Mouse (Mus musculus): ENCODE results near the gene Rnft2. TPM values are rescaled to one million over a fixed set of nuclear protein-coding genes. Genes with fewer than 3 reads are reported as not detected.

Rnft2 gene
- polyA plus RNA-seq, 1 experiment: 7.8 TPM

DNA sequence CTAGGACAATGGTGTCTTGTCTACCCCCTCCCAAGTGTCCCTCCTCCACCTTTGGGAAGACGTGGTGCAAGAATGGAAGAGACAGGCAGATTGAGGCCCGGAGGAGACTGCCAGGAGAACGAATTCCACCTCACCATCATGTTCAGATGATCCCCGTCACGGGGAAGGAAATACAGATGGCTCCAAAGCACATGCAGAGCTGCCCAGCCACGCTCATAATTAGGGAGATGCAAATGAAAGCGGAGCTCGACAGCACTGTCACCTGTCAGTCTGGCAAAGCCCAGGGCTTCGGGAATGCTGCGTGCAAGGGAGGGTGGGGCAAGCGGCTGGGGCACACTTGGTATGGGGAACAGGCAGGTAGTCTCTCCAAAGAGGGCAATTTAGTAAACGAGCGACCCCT is 47.5 kb downstream of the Rnft2 start:
- Histone ChIP-seq H3K9me3 (replicated peaks; ENCODE audit: control insufficient read depth, insufficient read depth, low read length, poor library complexity, severe bottlenecking) (no peaks in the 10 kb centered on the region), H3K27me3 (ENCODE audit: control insufficient read depth, insufficient read depth, low read length, poor library complexity, severe bottlenecking) (no peaks in the 10 kb centered on the region), H3K4me1 (ENCODE audit: control insufficient read depth, insufficient read depth, low read length) (no peaks in the 10 kb centered on the region), H3K36me3 (ENCODE audit: control insufficient read depth, insufficient read depth, low read length, poor library complexity, severe bottlenecking) (no peaks in the 10 kb centered on the region), H3K4me3 (ENCODE audit: low read depth, low read length) (no peak overlapping the region), H3K9ac (ENCODE audit: low read depth, poor library complexity, severe bottlenecking) (no peak overlapping the region), H3K27ac (ENCODE audit: insufficient read depth, low read length) (no peak overlapping the region)
- no peak for TF ChIP-seq EP300 (IDR thresholded peaks at IDR 0.05; ENCODE audit: insufficient read depth, low read depth, low read length)
- no peak for TF ChIP-seq CTCF (IDR thresholded peaks at IDR 0.05; ENCODE audit: low read depth, low read length)
- no peak for TF ChIP-seq POLR2A (IDR thresholded peaks at IDR 0.05; ENCODE audit: insufficient read depth, low read length)

GRCm38 (mm10) chr5:118192221-118192620 is 52.7 kb downstream of the Rnft2 start:
- no peaks in the 10 kb centered on the region for H3K36me3 ChIP-seq (ENCODE audit: control insufficient read depth, insufficient read depth, low read length, poor library complexity, severe bottlenecking)
- H3K27me3 ChIP-seq (ENCODE audit: control insufficient read depth, insufficient read depth, low read length, poor library complexity, severe bottlenecking): no peaks in the 10 kb centered on the region
- H3K9ac ChIP-seq (ENCODE audit: low read depth, poor library complexity, severe bottlenecking): no peak overlapping the region
- no peak overlapping the region for H3K4me3 ChIP-seq (ENCODE audit: low read depth, low read length)
- H3K4me1 ChIP-seq (ENCODE audit: control insufficient read depth, insufficient read depth, low read length): no peaks in the 10 kb centered on the region
- no peak overlapping the region for H3K27ac ChIP-seq (ENCODE audit: insufficient read depth, low read length)
- no peaks in the 10 kb centered on the region for H3K9me3 ChIP-seq (replicated peaks; ENCODE audit: control insufficient read depth, insufficient read depth, low read length, poor library complexity, severe bottlenecking)
- TF ChIP-seq POLR2A (IDR thresholded peaks at IDR 0.05; ENCODE audit: insufficient read depth, low read length): no peak
- TF ChIP-seq CTCF (IDR thresholded peaks at IDR 0.05; ENCODE audit: low read depth, low read length): no peak
- TF ChIP-seq EP300 (IDR thresholded peaks at IDR 0.05; ENCODE audit: insufficient read depth, low read depth, low read length): no peak

DNA sequence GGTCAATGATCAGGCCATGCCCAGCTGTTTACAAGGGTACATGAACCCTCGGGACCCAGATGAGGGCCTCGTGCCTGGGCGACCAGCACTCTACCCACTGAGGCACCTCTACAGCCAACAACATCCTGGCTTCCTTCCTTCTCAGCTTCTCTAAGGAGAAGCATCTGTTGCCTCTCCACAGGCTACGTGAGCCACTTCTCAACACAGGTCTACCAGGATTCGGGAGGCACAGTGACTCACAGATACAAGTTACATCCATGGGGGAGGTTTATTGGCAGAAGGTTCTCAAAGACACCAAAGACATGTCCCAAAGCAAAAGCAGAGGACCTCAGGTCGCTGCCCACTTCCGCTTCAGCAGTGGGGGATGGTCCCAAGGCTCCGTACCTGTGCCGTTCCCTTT is 54.4 kb downstream of the Rnft2 start:
- H3K9me3 ChIP-seq (replicated peaks; ENCODE audit: control insufficient read depth, insufficient read depth, low read length, poor library complexity, severe bottlenecking): no peaks in the 10 kb centered on the region
- no peaks in the 10 kb centered on the region for H3K4me1 ChIP-seq (ENCODE audit: control insufficient read depth, insufficient read depth, low read length)
- H3K27ac ChIP-seq (ENCODE audit: insufficient read depth, low read length): no peak overlapping the region
- H3K9ac ChIP-seq (ENCODE audit: low read depth, poor library complexity, severe bottlenecking): no peak overlapping the region
- H3K27me3 ChIP-seq (ENCODE audit: control insufficient read depth, insufficient read depth, low read length, poor library complexity, severe bottlenecking): no peaks in the 10 kb centered on the region
- H3K4me3 ChIP-seq (ENCODE audit: low read depth, low read length): no peak overlapping the region
- no peaks in the 10 kb centered on the region for H3K36me3 ChIP-seq (ENCODE audit: control insufficient read depth, insufficient read depth, low read length, poor library complexity, severe bottlenecking)
- TF ChIP-seq EP300 (IDR thresholded peaks at IDR 0.05; ENCODE audit: insufficient read depth, low read depth, low read length) (no peak), CTCF (IDR thresholded peaks at IDR 0.05; ENCODE audit: low read depth, low read length) (no peak), POLR2A (IDR thresholded peaks at IDR 0.05; ENCODE audit: insufficient read depth, low read length) (no peak)

GRCm38 (mm10) chr5:118188356-118188755 is 56.6 kb downstream of the Rnft2 start:
- no peak for TF ChIP-seq EP300 (IDR thresholded peaks at IDR 0.05; ENCODE audit: insufficient read depth, low read depth, low read length)
- no peak for TF ChIP-seq POLR2A (IDR thresholded peaks at IDR 0.05; ENCODE audit: insufficient read depth, low read length)
- TF ChIP-seq CTCF (IDR thresholded peaks at IDR 0.05; ENCODE audit: low read depth, low read length): no peak
- Histone ChIP-seq H3K4me1 (ENCODE audit: control insufficient read depth, insufficient read depth, low read length) (no peaks in the 10 kb centered on the region), H3K27me3 (ENCODE audit: control insufficient read depth, insufficient read depth, low read length, poor library complexity, severe bottlenecking) (no peaks in the 10 kb centered on the region), H3K36me3 (ENCODE audit: control insufficient read depth, insufficient read depth, low read length, poor library complexity, severe bottlenecking) (no peaks in the 10 kb centered on the region), H3K4me3 (ENCODE audit: low read depth, low read length) (no peak overlapping the region), H3K9ac (ENCODE audit: low read depth, poor library complexity, severe bottlenecking) (no peak overlapping the region), H3K27ac (ENCODE audit: insufficient read depth, low read length) (no peak overlapping the region), H3K9me3 (replicated peaks; ENCODE audit: control insufficient read depth, insufficient read depth, low read length, poor library complexity, severe bottlenecking) (no peaks in the 10 kb centered on the region)

DNA sequence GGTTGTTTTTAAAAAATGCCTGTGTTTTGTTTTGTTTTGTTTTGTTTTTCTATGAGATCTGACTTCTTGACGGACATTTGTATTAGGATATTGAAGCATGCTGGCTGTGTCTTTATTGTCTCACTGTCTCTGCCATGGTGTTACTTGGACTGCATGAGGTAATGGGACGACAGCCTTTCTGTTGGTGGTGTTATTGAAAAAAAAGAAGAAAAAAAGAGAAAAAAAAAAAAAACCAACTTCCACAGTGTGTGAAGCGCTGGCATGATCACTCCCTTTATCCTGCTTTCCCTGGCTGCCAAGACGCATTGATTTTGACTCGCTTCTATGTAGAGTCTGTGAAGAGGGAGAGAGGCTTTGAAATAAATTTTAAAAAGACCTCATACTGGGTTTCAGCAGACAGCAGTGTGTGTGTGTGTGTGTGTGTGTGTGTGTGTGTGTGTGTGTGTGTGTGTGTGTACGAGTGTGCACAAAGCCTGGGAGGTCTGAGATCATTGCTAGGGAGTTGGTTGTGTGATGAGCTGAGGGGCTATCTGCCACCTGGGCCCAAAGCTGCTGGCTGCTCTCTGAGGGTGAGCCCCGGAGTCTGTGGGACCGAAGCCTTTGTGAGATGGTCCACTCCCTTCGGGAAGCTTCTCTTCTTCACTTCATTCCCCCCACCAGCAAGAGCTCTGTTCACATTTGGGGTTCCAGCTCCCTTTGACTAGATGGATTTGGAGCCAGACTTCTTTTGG is 57.8 kb downstream of the Rnft2 start:
- Histone ChIP-seq H3K27me3 (ENCODE audit: control insufficient read depth, insufficient read depth, low read length, poor library complexity, severe bottlenecking) (no peaks in the 10 kb centered on the region), H3K4me3 (ENCODE audit: low read depth, low read length) (no peak overlapping the region), H3K4me1 (ENCODE audit: control insufficient read depth, insufficient read depth, low read length) (no peaks in the 10 kb centered on the region), H3K27ac (ENCODE audit: insufficient read depth, low read length) (no peak overlapping the region), H3K9me3 (replicated peaks; ENCODE audit: control insufficient read depth, insufficient read depth, low read length, poor library complexity, severe bottlenecking) (no peaks in the 10 kb centered on the region), H3K36me3 (ENCODE audit: control insufficient read depth, insufficient read depth, low read length, poor library complexity, severe bottlenecking) (no peaks in the 10 kb centered on the region), H3K9ac (ENCODE audit: low read depth, poor library complexity, severe bottlenecking) (no peak overlapping the region)
- TF ChIP-seq POLR2A (IDR thresholded peaks at IDR 0.05; ENCODE audit: insufficient read depth, low read length): no peak
- TF ChIP-seq CTCF (IDR thresholded peaks at IDR 0.05; ENCODE audit: low read depth, low read length): no peak
- TF ChIP-seq EP300 (IDR thresholded peaks at IDR 0.05; ENCODE audit: insufficient read depth, low read depth, low read length): no peak

DNA sequence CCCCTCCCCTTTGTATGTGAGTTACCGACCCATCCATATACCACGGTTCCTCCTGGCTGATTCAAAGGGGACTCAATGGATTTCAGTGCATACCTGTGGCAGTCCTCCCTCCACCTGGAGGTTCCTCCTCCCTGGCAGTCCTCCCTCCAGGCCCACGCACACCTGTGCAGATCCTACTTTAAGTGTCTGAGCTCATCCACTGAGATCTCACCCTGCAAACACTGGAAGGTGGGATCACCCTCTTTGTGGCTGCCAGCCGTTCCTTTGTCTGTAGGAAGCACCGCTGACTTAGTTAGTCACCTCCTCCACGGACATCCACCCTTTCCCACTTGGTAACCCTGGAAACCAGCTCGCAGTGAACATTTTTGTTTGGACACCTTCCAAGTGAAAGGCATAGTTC is 67.3 kb downstream of the Rnft2 start:
- Histone ChIP-seq H3K4me3 (ENCODE audit: low read depth, low read length) (no peak overlapping the region), H3K4me1 (ENCODE audit: control insufficient read depth, insufficient read depth, low read length) (no peaks in the 10 kb centered on the region), H3K9ac (ENCODE audit: low read depth, poor library complexity, severe bottlenecking) (no peak overlapping the region), H3K27ac (ENCODE audit: insufficient read depth, low read length) (no peak overlapping the region), H3K36me3 (ENCODE audit: control insufficient read depth, insufficient read depth, low read length, poor library complexity, severe bottlenecking) (no peaks in the 10 kb centered on the region), H3K9me3 (replicated peaks; ENCODE audit: control insufficient read depth, insufficient read depth, low read length, poor library complexity, severe bottlenecking) (0 out of 2 replicates have a peak, but pooled peaks cover 2% of the 10 kb centered on the region), H3K27me3 (ENCODE audit: control insufficient read depth, insufficient read depth, low read length, poor library complexity, severe bottlenecking) (no peaks in the 10 kb centered on the region)
- TF ChIP-seq POLR2A (IDR thresholded peaks at IDR 0.05; ENCODE audit: insufficient read depth, low read length): no peak
- no peak for TF ChIP-seq CTCF (IDR thresholded peaks at IDR 0.05; ENCODE audit: low read depth, low read length)
- no peak for TF ChIP-seq EP300 (IDR thresholded peaks at IDR 0.05; ENCODE audit: insufficient read depth, low read depth, low read length)

Measured in ES-Bruce4 (cell line).